Mouse (Mus musculus) ES-CJ7 (cell line): ENCODE results near the gene Krtap5-1.
"Not testable (repeated sequence)": the region's sequence is repeated elsewhere in the genome, so short reads cannot be mapped to it uniquely, and the experiment has no call there.

Experiments
- DNase-seq: peaks from one replicate; pipeline ENCODE4 v3.0.0; 2011; ENCODE audit warnings: low read depth, low spot score

Krtap5-1 gene

GRCm38 (mm10) chr7:142297018-142297417 lies at the start of gene Krtap5-1:
TSS of gene Krtap5-1 (minus strand) at chr7:142297118.
- DNase-seq = not testable (repeated sequence)

- DNase-seq = no peak
Measured at GRCm38 (mm10) chr7:142342247-142342640, 45.3 kb upstream of the Krtap5-1 start.

- DNase-seq = no peak
Measured at GRCm38 (mm10) chr7:142341564-142342246, 44.8 kb upstream of the Krtap5-1 start.

- DNase-seq = no peak
Measured at GRCm38 (mm10) chr7:142340269-142340970, 43.5 kb upstream of the Krtap5-1 start.

DNA sequence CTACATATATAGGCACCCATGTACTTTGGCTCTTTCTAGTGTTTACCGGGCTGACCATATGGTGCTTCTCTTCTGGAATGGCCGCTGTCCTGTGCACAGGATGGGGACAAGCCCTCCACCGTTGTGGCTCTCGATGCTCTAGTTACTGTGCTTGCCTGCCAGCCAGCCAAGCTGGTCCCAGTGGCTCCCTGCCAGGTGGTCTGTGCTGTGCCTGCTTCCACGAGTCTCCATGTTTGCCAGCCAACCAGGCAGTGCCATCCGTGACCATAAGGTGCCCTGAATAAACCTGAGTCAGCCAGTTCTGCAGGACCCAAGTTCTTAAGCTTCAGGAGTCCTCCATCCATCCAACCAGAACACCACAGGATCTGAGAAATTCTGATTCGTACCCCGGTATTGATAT lies 38.2 kb upstream of the Krtap5-1 start:
- DNase-seq = no peak

GRCm38 (mm10) chr7:142334246-142334645 lies 37.3 kb upstream of the Krtap5-1 start:
- peak; percentile 76 for DNase-seq

GRCm38 (mm10) chr7:142332741-142333140 lies 35.8 kb upstream of the Krtap5-1 start:
- DNase-seq = not testable (repeated sequence)

DNA sequence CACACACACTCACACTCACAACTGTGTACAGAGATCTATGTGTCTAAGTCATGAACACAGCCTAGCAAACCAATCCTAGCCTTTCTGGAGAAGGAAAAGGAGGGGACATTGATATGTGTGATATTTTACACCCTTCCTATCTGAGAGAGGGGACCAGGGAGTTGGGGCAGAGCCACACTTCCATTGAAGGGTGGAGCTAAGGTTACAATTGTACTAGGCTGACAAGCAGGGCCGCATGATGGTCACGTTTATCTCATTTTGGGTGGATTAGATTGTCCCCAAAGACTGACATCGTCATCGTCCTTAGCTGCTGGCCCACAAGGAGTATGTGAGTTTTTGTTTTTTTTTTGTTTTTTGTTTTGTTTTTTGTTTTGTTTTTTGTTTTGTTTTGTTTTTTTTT lies 34.4 kb upstream of the Krtap5-1 start:
- no peak for DNase-seq

DNA sequence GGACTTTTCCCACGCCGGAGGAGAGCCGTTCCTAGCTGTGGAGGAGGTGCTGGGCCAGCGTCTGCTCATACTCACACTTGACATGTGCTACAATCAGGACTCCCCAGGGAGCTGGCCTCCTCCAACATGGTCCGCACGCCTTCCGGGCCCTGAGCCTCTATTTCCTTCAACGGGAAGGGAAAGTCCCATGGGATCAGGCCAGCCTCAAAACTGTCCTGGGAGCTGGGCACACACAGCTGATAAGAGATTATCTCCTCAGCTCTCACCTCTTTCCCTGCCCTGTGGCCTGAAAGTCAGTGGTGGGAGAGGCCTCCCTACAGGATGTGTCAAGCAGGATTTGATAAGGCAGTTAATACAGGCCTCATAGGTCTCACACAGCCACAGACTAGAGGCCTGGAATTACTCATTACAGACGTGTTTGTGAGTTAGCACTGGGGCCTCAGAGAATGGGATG lies 33.4 kb upstream of the Krtap5-1 start:
- DNase-seq = no peak

DNA sequence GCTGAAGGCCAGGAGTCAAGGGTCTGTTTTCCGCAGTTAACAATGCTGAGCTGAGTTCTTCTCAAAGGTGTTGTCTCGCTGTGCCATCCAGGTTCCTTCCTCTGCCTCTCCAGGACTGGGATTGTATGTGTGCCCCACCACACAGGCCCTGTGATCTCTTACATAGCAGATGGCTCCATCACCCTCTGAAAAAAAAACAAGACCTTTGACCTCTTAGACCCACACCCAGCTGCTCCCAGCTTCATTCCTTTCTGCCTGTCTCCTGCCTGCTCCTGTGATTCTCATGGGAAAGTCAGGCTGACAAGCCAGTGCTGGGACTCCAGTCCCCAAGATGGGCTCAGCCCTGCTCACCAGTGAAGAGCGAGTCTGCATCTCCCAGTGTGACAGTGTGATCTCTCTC lies 31.6 kb upstream of the Krtap5-1 start:
- no peak for DNase-seq

DNA sequence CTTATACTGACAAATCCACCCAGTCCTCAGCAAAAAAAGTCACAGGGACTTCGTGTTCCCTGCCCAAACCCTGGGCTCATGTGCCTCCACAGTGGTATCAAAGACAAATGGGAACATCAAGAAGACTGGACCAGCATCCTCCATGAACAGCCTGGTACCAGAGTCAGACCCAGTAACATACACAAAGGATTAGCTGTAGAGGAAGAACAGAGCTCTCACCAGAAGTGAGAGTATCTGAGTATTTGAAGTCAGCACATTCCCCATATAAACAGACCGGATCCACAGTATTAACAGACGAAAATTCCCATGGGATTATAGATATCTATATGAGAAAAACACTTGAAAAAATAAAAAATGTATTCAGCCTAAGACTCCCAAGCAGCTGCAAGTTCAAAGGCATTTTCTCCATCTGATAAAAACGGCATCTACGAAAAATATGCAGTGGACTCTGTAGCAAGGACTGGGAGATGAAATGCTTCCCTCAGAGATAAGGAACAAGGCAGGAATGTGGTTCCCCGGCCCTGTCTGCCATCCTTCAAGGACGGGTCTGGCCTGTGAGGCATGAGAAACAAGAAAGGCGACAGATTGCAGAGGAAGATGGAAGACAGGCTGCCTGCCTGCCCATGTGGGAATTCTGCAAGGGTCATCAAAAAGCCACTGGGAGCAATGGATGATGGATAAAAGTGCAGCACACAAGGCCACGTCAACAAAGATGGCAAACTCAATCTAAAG lies 30.0 kb upstream of the Krtap5-1 start:
- DNase-seq = no peak

- no peak for DNase-seq
Measured at GRCm38 (mm10) chr7:142323396-142324117, 26.6 kb upstream of the Krtap5-1 start.

GRCm38 (mm10) chr7:142322641-142323040 lies 25.7 kb upstream of the Krtap5-1 start:
- DNase-seq = no peak

GRCm38 (mm10) chr7:142321637-142322306 lies 24.9 kb upstream of the Krtap5-1 start:
- DNase-seq = not testable (repeated sequence)

DNA sequence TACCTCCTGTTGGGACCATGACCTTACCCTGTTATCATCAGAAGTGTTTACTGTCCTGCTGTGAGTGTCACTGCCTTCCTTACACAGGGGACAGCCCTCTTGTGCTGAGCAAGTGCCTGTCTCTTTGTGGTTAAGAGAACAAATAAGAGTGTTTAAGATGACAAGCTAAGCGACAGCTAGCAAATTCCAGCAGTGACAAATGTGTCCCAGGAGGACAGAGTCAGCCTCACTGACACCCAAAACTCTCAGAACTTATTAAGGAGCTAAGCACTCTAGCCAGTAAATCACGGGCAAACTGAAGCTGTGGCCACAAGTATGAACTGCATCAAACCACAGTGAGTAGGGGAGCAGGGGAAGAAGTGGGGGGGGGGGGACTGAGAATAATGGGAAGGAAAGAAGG lies 24.0 kb upstream of the Krtap5-1 start:
- DNase-seq = no peak

DNA sequence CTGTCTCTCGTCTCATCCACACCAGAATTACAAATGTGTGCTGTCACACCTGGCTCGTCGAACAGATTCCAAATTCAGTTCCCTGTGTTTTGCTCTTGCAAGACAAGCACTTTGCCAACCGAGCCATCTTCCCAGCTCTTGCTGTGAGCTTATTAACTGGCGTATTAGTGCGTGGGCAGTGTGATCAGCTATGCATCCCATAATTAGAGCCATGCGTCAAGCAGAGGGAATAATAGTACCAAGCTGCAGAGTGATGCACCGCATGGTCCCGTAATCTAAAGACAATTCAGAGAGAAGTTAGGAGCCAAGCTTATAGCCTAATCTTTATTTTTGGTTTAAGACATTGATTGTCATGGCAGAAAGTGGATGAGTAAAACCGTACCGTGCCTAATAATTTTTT lies 22.2 kb upstream of the Krtap5-1 start:
- DNase-seq = no peak

DNA sequence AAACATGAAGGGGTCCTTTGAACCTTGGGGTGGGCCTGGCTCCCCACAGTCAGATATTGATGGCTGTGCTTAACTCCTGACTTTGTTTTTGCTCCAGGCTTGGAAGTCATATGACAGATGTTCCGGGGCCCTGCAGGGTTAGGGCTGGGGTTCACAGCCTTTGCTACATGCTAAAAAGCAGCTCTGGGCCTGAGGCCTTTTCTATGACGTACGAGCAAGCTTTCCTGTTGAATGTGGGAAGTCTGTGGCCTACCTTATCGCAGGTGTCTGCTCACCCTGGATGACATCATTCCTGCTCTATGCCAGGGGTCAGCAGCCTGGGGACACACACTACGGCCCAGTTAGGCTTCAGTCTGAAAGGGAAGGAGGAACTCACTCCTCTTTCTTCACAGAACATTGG lies 20.3 kb upstream of the Krtap5-1 start:
- no peak for DNase-seq

- DNase-seq = peak; percentile 53
Measured at GRCm38 (mm10) chr7:142316558-142316957, 19.6 kb upstream of the Krtap5-1 start.

GRCm38 (mm10) chr7:142314600-142315285 lies 17.8 kb upstream of the Krtap5-1 start:
- no peak for DNase-seq

GRCm38 (mm10) chr7:142303929-142304328 lies 7.0 kb upstream of the Krtap5-1 start:
- DNase-seq = not testable (repeated sequence)

- DNase-seq = no peak
Measured at GRCm38 (mm10) chr7:142303249-142303648, 6.3 kb upstream of the Krtap5-1 start, which contains the start of gene Krtap5-4. TSS of gene Krtap5-4 (plus strand) at chr7:142303549.
